Mouse (Mus musculus): ENCODE measurements around the gene Mgat5.
A peak's percentile ranks its signal among the peaks of the same experiment; 100 is the strongest.

The Mgat5 gene

GRCm38 (mm10) chr1:127337740-127338139 lies 132.9 kb downstream of the Mgat5 start:
- DNase-seq (ENCODE audit: extremely low read depth, low read depth), result no peak

GRCm38 (mm10) chr1:127338833-127339487 lies 134.1 kb downstream of the Mgat5 start:
- no peak for DNase-seq (ENCODE audit: extremely low read depth, low read depth)

GRCm38 (mm10) chr1:127340296-127340695 lies 135.5 kb downstream of the Mgat5 start:
- DNase-seq (ENCODE audit: extremely low read depth, low read depth), result no peak

GRCm38 (mm10) chr1:127344913-127345312 lies 140.1 kb downstream of the Mgat5 start:
- no peak for DNase-seq (ENCODE audit: extremely low read depth, low read depth)

GRCm38 (mm10) chr1:127346596-127347139 lies 141.9 kb downstream of the Mgat5 start:
- no peak for DNase-seq (ENCODE audit: extremely low read depth, low read depth)

- peak; percentile 13 for DNase-seq (ENCODE audit: extremely low read depth, low read depth)
Observed at GRCm38 (mm10) chr1:127347878-127348620, 143.2 kb downstream of the Mgat5 start.

GRCm38 (mm10) chr1:127348642-127349341 lies 144.0 kb downstream of the Mgat5 start:
- no peak for DNase-seq (ENCODE audit: extremely low read depth, low read depth)

- no peak for DNase-seq (ENCODE audit: extremely low read depth, low read depth)
Observed at GRCm38 (mm10) chr1:127351380-127352057, 146.7 kb downstream of the Mgat5 start.

GRCm38 (mm10) chr1:127352131-127352793 lies 147.4 kb downstream of the Mgat5 start:
- no peak for DNase-seq (ENCODE audit: extremely low read depth, low read depth)

- no peak for DNase-seq (ENCODE audit: extremely low read depth, low read depth)
Observed at GRCm38 (mm10) chr1:127353408-127353807, 148.6 kb downstream of the Mgat5 start.

GRCm38 (mm10) chr1:127354152-127354551 lies 149.3 kb downstream of the Mgat5 start:
- no peak for DNase-seq (ENCODE audit: extremely low read depth, low read depth)

- no peak for DNase-seq (ENCODE audit: extremely low read depth, low read depth)
Observed at GRCm38 (mm10) chr1:127355034-127355433, 150.2 kb downstream of the Mgat5 start.

GRCm38 (mm10) chr1:127363638-127364037 lies 158.8 kb downstream of the Mgat5 start:
- peak; percentile 19 for DNase-seq (ENCODE audit: extremely low read depth, low read depth)

- no peak for DNase-seq (ENCODE audit: extremely low read depth, low read depth)
Observed at GRCm38 (mm10) chr1:127365706-127366105, 160.9 kb downstream of the Mgat5 start.

- no peak for DNase-seq (ENCODE audit: extremely low read depth, low read depth)
Observed at GRCm38 (mm10) chr1:127366111-127366510, 161.3 kb downstream of the Mgat5 start.

- no peak for DNase-seq (ENCODE audit: extremely low read depth, low read depth)
Observed at GRCm38 (mm10) chr1:127368513-127368912, 163.7 kb downstream of the Mgat5 start.

- DNase-seq (ENCODE audit: extremely low read depth, low read depth), result no peak
Observed at GRCm38 (mm10) chr1:127369538-127369937, 164.7 kb downstream of the Mgat5 start.

- DNase-seq (ENCODE audit: extremely low read depth, low read depth), result no peak
Observed at GRCm38 (mm10) chr1:127372096-127372495, 167.3 kb downstream of the Mgat5 start.

GRCm38 (mm10) chr1:127373559-127373958 lies 168.7 kb downstream of the Mgat5 start:
- DNase-seq (ENCODE audit: extremely low read depth, low read depth), result no peak

- DNase-seq (ENCODE audit: extremely low read depth, low read depth), result no peak
Observed at GRCm38 (mm10) chr1:127374157-127374556, 169.3 kb downstream of the Mgat5 start.

- no peak for DNase-seq (ENCODE audit: extremely low read depth, low read depth)
Observed at GRCm38 (mm10) chr1:127380140-127380539, 175.3 kb downstream of the Mgat5 start.
